In genomic region chr2:174415731-174416310, GRCm38 (mm10) we compare ENCODE assay signal across 8 mouse cellular contexts. TPM values are rescaled to one million over a fixed set of nuclear protein-coding genes. Genes with fewer than 3 reads are reported as not detected.
DNase-seq lines count a peak whose midpoint lies in the region; ATAC-seq and TF ChIP-seq lines count a peak whose summit lies in the region.

Gene Nelfcd, plus strand, starts transcription at chr2:174415804.

- peak; percentile 94 for ATAC-seq in forebrain, embryonic 15.5 days (replicated peaks)
- peak; percentile 96 for ATAC-seq in neutrophil, adult 5-6 weeks (ENCODE audit: extremely low read depth, insufficient number of reproducible peaks, low FRiP score, poor library complexity, severe bottlenecking)

- no peaks in the 10 kb centered on the region for H3K27me3 ChIP-seq in forebrain, embryonic 15.5 days

- no peaks in the 10 kb centered on the region for H3K9me3 ChIP-seq in forebrain, embryonic 15.5 days

- intact Hi-C loops in heart, postnatal 25 days (cut with DNase I), result loop anchor here (5.0 kb wide), 2 partner anchors 89 to 256 kb away; no protein-coding TSS in a partner anchor

- peak; percentile 92 for DNase-seq in ES-CJ7 (ENCODE audit: low read depth, low spot score)
- DNase-seq in cerebellum, adult 11 months, result peak; percentile 93
- peak; percentile 86 for DNase-seq in heart, postnatal 25 days (ENCODE audit: low spot score)
- DNase-seq in layer of hippocampus, adult 18-20 months (ENCODE audit: low spot score in 2 of 2), result peak; percentile 87 to 96
- peak; percentile 91 for DNase-seq in lung, adult 2 months
- DNase-seq in thymus, adult 18-20 months, result peak; percentile 87 to 90

- under 1% methylated on average over 40 of the region's 40 CpGs for WGBS in forebrain, embryonic 15.5 days
- WGBS in lung, adult 2 months, result under 1% methylated on average over 40 of the region's 40 CpGs

- TF ChIP-seq CTCF in lung, adult 2 months (IDR thresholded peaks at IDR 0.05; ENCODE audit: insufficient read depth, low read length), result no peak

- H3K9ac ChIP-seq in forebrain, embryonic 15.5 days (replicated peaks), result peak within 1 kb of the TSS; percentile 83

- H3K27ac ChIP-seq in forebrain, embryonic 15.5 days (replicated peaks), result peak within 1 kb of the TSS; percentile 12; the same call in 1 of the 2 replicates

- peak within 1 kb of the TSS; percentile 87 for H3K4me3 ChIP-seq in forebrain, embryonic 15.5 days
- H3K4me3 ChIP-seq in lung, adult 2 months (replicated peaks; ENCODE audit: extremely low read depth, low read depth, low read length), result peak within 1 kb of the TSS; percentile 93

- H3K4me1 ChIP-seq in forebrain, embryonic 15.5 days, result peaks cover 9% of the 10 kb centered on the region
- no peaks in the 10 kb centered on the region for H3K4me1 ChIP-seq in lung, adult 2 months (ENCODE audit: control insufficient read depth, insufficient read depth, low read length)

- no peaks in the 10 kb centered on the region for H3K36me3 ChIP-seq in forebrain, embryonic 15.5 days

- peak within 1 kb of the TSS; percentile 91 for H3K4me2 ChIP-seq in forebrain, embryonic 15.5 days (replicated peaks)

- peak; percentile 40; the same call in 1 of the 2 replicates for TF ChIP-seq POLR2A in lung, adult 2 months (IDR thresholded peaks at IDR 0.05; ENCODE audit: borderline replicate concordance, extremely low read depth, low read depth, low read length)

RNA-seq across cellular contexts. Expression of gene Nelfcd, which starts in this region (rescaled TPM):
- 110 and 112 TPM in 2 replicates for polyA plus RNA-seq in forebrain, embryonic 15.5 days (2015; fragmentation: Nextera tagmentation; extraction: Ambion mirVana)
- 10 to 100 TPM; 29.0 to 30.1 TPM for total RNA-seq in heart, postnatal 25 days (2021)
- 10 to 100 TPM; 50.3 to 51.2 TPM for total RNA-seq in layer of hippocampus, adult 18-20 months (2021)
- 37.7 and 44.9 TPM in 2 replicates for polyA plus RNA-seq in lung, adult 2 months (2012; rRNA removed)
- 41.5 and 43.4 TPM in 2 replicates for total RNA-seq in neutrophil, adult 5-6 weeks (2017)

Comparison
In these comparisons a context has a peak if more than half of its experiments do, and no peak if none do; other contexts are left out.
1. Peak in every context shown above with its lines: DNase-seq, ATAC-seq, H3K4me3 ChIP-seq and H3K27ac ChIP-seq.